Mouse (Mus musculus) right cerebral cortex, postnatal 10 days (tissue): Measurements from ENCODE around the gene Gpt2.

ENCODE experiments used
- DNase-seq, 2 experiments: peaks; one replicate each; pipeline ENCODE4 v3.0.0; 2021; ENCODE audit warnings: low spot score in 2 of 2

The Gpt2 gene

DNA sequence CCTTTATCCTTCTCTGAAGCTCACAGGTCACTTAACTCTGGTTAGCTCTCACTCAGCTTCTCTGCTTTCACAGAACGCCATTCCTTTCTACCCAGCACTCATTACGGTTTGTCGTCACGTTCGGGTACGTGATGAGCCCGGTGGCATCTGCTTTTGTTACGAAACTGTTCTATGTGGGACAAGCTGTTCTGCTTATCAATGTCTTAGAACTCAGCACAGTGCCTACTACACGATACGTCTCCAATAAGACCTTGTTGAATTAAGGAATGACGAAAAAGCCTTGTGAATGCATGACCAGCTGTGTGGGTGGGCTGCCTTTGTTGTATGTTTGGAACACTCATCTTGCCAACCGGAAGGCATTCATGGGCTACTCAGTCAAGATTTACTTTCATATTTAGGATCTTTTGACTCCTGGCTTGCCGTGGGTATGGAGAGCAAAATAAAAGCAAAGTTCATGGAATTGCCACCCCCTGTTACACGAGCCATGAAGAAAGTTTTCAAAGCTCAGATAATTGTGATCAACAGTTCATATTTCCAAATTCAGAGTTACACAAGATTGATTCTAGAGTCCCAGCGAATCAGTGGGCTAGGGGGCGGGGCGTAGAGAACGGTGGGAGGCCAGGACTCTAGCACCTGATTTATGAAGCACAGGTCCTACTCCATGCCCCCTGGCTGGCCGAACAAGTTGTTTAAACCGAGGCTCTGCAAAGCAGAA lies 4.3 kb upstream of the Gpt2 start:
- DNase-seq = no peak

DNA sequence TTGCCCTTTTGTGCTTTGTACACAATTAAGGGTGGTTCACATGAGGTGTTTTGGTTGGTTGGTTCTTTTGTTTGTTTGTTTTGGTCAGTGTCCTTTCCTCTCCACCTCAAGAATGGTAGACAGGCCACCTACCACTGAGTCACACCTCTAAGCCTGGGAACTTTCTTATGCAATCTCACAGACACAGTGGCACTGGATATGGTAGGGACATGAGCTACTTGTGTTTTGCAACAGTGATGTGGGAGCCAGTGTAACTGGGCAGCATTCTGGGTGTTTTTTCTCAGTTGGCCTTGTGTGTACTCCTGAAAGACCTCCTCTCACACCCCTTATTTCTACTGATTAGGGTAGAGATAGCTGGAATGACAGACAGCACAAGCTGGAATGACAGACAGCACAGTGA lies 3.7 kb upstream of the Gpt2 start:
- no peak for DNase-seq

DNA sequence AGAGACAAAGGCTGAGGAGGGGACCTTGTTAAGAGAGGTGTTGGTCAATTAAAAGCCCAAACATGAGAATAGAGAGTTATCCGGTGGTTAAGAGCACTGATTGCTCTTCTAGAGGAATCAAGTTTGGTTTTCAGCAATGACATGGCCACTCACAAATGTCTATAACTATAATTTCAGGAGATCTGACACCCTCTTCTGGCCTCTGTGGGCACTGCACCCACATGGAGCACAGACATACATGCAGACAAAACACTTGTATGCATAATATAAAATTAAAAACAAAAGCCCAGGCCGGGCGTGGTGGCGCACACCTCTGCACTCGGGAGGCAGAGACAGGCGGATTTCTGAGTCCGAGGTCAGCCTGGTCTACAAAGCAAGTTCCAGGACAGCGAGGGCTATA lies 2.8 kb upstream of the Gpt2 start:
- DNase-seq = no peak

DNA sequence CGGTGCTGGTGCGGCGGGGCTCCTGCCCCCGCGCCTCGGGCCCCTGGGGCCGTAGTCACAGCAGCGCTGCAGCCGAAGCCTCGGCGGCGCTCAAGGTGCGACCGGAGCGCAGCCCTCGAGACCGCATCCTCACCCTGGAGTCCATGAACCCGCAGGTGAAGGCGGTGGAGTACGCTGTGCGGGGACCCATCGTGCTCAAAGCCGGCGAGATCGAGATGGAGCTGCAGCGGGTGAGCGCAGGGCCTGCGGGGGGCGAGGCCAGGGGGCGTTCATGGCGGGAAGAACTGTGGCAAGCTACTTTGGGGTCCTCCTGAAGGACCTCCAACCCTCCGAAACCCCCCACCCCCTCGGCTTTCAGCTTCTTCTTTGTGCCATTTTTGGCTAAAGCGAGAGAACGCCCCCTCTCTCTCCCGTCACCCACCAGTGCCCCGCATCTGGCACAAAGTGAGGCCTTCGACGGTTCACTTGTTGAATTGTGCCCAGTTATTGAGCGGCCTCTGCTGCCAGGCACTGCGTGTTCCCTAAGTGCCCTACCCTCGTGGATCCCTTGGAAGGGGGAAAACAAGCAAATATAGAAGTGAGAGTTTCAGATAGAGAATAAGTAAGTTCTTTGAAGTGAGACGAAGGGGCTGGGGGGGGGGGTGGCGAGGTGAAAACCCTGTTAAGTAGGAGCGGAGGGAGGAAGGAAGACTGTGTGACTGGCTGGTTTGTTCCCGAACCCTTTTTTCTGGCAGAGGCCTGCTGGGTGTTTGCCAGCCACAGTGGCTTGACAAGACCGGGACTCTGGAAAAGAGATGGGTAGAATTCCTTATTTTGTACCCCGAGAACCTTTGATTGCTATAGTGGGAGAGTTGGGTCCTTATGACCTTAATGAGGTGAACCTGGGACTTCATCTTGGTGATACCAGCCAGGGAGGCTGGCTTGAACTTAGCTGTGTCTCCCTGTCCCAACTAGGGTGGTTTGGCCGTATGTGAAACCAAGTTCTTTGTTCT lies 860 bp downstream of the Gpt2 start:
- peak; percentile 81 to 83 for DNase-seq

DNA sequence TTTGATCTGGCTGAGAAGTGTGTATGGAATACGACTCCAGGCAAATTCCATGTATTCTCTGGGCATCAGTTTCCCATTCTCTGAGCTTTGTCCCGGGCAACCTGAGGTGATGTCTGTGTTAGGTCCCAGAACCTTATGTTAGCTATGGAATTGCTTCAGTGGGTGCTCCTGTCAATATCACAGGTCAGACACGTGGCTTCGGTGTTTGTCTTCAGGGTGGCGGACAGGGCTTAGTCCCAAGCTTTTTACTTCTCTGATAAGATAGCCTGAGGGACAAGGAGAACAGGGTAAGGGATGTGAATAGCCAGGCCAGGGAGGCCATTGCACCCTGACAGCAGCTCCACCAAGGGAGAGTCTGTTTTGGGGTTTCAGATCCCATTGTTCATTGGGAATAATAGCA lies 3.7 kb downstream of the Gpt2 start:
- no peak for DNase-seq

DNA sequence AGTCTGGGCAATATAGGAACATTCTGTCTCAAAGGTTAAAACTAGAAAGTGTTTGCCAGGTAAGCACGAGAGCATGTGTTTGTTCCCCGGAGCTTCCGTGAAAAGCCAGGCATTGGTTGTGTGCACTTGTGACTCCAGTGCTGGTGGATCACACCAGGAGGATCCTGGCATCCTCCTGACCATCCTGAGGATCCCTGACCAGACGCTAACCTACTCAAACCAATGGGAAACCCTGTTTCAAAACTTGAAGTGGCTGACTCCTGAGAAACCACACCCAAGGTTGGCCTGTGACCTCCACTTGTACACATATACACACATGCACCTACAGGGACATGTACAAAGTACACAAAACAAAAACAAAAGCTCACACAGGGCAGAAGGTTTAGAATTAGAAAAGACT lies 4.4 kb downstream of the Gpt2 start:
- DNase-seq = no peak

DNA sequence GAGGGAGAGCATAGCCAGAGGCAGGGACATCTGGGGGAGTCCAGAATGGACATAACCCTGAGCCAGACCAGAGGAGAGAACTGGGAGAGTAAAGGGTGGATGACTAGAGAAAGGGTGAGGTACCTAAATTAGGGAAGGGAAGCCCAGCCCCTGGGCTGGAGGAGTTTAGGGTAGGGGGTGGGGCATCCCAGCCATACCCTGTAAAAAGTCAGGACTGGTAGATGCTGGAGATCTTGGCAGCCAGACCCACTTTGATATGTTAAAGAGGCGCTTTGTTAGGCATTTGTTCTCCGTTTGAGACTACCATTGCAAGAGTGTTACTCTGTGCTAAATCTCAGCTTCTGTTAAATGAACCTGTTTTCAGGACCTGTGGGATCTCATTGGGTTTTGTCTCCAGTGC lies 6.2 kb downstream of the Gpt2 start:
- DNase-seq = no peak

DNA sequence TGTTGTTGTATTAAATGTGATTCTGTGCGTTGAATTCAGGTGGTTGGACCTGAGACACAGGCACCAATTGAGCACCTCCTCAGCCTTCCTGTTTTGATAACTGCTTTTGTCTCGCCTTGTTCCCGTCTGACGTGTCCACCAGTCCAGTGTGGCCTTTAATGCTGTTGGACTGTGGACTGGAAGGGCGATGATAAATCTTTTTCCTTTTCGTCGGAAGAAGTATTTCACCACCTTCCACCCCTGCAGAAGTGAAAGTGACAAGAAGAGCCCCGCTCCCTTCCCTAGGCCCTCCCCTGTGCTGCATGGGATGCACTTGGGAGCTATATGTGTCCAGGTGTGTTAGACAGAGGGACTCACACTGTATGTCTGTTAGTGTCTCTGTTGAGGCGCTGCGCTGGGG lies 8.1 kb downstream of the Gpt2 start:
- DNase-seq = no peak

DNA sequence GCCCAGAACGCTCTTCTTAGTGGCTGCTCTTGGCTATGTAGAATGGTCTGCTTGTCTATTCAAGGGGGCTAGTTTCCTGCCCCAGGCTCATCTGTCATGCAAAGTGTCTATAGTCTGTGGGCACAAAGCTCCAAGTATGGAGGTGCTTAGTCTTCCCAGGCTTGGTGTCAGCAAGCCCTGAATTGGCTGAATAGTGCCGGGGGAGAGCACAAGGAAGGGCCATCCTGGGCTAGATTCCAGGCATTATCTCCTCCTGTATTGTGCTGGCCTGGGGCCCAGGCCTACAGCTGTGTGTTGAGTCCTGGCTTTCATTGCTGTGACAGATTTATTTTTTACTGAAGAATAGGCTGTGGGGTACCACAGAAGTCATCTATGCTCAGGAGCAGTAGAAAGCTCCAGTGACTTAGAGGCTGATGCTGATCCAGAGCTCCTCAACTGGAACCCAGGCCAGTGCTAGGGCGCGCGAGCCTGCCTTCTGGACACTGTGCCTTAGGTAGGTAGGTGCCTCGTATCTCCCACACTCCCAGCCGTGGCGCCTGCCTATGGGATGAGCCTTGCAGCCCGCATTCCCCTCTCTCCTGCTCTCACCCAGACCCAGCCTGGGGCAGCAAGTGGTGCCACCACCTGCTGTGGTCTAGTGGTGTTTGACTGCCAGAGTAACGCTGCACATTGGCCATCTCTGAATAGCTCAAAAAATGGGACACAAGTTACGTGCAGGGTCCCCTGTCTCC lies 8.7 kb downstream of the Gpt2 start:
- peak; percentile 76 to 85 for DNase-seq

DNA sequence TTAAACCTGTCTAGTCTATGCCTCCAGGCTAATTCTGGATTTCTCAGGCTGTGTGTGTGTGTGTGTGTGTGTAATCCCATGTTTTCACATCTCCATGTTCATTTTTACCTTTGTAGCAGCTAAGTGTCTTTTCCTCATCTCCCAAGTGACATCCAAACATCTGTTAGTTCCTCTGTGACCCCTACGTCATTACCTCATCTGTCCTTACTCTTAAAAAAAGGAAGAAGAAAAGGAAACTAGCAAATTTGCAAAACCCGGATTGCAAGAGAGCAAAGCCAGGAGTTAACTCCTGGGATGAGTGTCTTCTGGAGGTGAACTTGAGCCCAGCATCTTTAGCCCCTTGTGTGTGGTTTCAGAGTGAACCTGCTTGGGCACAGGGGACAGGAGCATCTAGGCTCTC lies 10.0 kb downstream of the Gpt2 start:
- no peak for DNase-seq

DNA sequence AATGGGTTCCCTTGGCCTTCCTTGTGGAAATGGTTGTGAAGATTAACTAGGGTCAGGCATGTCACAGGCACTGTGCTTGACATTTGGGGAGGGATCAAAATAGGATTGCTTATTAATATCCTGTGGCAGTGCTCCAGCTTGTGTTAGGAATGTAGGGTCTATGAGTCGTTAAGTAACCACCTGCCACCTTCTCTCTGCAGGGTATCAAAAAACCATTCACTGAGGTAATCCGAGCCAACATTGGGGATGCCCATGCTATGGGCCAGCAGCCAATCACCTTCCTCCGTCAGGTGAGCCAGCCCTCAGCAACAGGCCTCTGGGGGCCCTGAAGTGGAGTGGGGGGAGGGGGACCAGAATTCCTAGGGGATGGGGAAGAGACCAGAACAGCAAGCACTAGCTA lies 10.7 kb downstream of the Gpt2 start:
- no peak for DNase-seq

DNA sequence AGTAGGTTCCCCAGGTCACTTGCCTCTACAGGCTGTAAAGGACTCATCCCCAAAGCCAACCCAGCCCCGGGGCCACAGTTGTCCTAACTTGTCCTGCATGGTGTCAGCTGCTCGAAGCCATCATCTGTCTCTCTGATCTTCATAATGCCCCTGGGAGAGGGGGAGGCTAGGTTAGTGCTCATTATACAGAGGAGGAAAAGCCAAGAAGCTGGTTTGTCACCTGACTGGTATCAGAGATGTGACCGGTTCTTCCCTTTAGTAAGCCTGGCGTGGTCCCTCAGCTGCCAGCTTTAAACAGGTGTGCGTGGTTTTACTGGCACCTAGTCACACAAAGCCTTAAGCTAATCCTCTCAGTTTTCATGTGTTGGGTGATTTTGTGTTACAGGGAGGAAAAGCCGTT lies 12.3 kb downstream of the Gpt2 start:
- no peak for DNase-seq

DNA sequence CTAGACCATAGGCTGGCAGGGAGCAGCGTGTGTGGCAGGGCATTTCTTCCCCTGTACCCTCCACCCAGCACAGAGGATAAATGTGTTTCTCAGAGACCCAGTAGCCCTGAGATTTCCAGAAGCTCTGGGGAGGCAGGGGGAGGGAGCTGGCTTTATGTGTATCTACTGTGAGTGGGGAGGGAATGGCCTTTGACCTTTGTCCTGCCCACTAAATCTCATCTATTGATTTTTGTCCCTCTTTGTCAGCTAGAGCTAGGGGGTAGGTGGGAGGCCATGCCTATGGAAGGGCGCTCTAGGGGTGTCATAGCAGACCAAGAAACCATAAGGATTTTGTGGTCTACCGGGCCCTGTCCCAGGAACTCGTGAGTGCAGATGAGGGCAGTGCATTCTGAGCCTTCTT lies 14.2 kb downstream of the Gpt2 start:
- DNase-seq = no peak

DNA sequence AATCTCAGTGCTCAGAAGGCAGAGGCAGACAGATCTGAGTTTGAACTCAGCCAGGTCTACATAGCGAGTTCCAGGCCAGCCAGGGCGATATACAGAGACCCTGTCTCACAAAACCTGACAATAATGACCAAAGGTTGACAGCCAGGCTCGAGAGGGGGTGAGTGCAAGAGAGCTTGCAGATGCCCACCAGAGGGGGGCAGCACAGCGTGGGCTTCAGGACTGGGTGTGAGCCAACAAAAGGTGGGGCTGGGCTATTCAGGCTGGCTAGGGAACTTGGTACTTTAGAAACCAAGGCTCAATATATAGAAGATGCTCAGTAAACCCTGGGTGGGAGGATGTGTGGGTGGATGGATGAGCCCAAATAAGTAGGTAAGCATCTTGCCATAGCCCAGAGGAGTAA lies 16.3 kb downstream of the Gpt2 start:
- DNase-seq = no peak

DNA sequence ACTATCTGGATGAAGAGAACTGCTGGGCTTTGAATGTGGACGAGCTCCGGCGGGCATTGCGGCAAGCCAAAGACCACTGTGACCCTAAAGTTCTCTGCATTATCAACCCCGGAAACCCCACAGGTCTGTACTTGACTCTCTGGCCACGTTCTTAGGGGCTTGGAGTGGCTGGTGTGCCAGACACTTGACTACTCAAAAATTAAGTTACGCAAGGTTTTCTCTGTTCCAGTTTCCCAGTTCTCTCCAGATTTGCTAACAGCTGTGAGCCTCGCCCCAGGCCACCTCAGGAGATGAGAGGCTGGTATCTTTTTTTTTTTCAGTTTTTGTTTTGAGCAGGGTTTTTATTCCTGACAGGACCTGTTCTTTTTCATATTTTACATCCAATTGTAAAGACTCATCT lies 19.9 kb downstream of the Gpt2 start:
- DNase-seq = no peak

DNA sequence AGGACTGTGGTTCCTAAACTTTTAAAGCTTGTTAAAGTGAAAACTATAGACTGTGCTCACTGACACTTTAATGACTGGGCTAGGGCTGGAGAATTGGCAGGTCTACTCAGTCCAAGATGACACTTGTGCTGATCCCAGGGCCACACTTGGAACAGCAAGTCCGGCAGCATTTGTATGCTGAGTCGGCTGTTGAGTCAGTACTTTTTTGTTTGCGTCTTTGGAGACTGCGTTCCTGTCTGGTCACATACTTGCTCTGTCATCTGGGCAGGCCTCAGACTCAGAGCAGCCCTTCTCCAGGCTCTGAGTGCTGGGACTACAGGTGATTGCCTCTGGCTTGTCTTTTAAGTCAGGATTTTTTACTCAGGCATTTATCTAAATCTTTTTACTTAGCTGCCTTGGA lies 20.9 kb downstream of the Gpt2 start:
- no peak for DNase-seq

DNA sequence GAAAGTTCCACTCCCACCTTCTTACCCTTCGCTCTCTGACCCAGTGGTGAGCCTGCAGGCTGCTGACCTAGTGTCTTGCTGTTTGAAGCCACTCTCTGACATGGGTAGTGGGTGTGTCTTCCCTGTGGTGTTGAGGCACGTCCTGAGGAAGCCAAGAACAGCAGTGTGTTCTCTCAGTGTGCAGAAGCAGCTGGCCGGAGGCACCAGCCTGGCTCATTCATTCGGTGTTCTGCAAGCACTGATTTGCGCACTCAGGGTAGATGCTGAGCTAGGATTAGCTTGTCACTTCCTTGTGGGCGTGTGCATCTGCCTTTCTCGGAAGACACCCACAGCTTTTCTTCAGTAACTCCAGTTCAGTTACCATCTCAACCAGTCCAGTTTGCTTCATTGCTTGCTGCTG lies 23.0 kb downstream of the Gpt2 start:
- DNase-seq = peak; percentile 66 to 85

DNA sequence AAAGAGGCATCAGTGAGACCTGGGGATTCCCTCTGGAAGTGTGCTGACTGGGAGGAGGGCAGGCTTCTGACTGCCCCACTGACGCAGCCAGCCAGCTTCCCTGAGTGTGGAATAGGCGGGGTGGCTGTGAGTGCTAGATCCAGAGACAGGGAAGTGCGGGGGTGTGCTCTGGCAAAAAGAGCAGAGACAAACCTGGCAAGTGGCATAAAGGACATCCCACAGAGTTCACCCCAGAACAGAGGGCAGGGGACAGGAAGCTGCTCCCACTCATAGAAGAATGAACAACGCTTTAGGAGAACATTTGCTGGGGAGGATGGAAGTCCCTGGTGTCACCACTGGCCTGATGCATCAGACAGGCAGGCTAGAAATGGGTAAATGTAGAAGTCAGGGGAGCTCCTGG lies 25.0 kb downstream of the Gpt2 start:
- peak in 1 of 2 experiments; percentile 24 for DNase-seq

DNA sequence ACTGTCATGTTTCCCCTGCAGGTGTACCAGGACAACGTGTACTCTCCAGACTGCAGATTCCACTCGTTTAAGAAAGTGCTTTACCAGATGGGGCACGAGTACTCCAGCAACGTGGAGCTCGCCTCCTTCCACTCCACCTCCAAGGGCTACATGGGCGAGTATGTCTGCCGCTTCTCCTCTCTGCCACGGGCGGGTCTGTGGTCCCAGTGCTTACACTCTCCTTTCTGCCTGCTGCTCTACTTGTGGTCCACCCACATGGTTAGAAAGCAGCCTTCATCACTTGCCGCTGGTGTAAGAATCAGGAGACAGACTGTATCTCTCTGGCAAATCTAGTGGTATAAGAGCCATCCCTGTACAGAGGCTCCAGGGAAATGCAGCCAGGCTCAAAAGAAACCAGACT lies 25.6 kb downstream of the Gpt2 start:
- no peak for DNase-seq

DNA sequence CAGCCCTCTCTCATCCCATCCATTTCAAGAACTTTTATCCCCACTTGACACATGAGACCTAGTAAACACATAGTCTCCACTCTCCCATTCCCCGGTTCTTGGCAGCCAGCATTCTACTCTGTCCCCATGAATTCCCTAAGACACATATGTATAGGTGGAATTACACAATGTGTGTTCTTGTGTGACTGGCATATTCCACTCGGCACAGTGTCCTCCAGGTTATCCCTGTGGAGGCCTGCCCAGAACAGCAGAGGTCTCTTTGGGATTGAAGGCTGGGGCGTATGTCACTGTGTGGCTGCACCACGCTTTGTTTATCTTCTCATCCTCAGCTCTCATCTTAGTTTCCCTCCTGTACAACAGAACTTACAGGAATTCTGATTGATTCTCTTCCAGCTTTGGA lies 28.2 kb downstream of the Gpt2 start:
- DNase-seq = no peak

DNA sequence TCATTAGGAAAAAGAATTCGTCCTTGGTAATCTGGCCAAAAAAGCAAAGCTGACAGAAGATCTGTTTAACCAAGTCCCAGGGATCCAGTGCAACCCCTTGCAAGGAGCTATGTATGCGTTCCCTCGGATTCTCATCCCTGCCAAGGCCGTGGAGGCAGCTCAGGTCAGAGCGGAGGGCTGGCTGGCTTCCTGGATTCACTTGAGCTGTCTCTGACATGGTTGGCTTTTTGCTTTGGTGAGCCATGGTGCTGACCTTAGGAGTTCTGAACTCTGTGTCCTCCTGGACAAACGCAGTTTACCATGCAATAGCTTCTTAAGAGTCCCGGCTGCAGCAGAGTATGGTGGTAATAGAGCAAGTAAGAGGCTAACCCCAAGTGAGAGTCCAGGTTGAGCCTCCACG lies 29.0 kb downstream of the Gpt2 start:
- no peak for DNase-seq

DNA sequence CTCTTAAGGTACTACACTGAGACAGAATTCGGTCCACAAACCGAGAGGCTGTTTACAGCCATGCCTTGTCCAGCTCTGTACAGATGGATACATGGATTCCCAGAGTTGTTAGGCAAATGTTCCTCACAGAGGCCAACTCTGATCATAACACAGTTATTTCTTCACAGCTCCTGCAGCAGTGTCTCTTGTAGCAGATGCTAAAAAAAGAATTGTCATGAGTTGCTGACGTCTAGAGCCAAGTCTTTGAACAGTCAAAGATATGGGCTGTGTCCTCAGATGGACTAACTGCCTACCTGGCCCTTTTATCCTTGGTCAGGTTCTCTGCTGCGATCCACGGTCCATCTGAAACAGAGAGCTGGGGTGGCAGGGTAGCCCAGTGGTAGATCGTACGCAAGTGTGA lies 31.7 kb downstream of the Gpt2 start:
- DNase-seq = no peak

DNA sequence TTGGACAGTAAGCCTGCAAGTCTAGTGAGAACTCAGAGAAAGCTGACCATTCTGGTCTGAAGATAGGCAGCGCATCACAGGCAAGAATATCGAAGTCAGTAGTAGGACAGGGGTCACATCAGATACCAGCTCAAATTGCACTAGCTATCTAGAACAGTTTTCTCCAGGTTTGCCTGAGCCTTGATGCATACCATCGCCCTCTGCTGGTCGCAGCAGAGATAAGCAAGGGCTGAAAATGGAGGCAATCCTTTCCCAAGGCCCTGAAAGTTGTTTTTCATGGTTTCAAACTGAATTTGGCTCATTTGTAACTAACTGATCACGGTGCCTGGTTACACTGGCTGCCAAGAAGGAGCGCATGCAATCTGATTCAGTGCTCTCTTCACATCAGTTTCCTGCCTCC lies 33.7 kb downstream of the Gpt2 start:
- DNase-seq = peak; percentile 64 to 80
